Mouse (Mus musculus) 416B (cell line): ENCODE measurements around the gene Coa6.

Experiments
- DNase-seq: peaks from one replicate; pipeline ENCODE4 v3.0.0; 2011; ENCODE audit warnings: low read depth

Coa6 gene

GRCm38 (mm10) chr8:126422174-126422919 lies at the start of gene Coa6:
Gene Coa6, plus strand, starts transcription at chr8:126422515.
- DNase-seq: peak; percentile 97

- peak; percentile 12 for DNase-seq
These were observed 42.7 kb upstream of the Coa6 start for GRCm38 (mm10) chr8:126379580-126379979.

- DNase-seq: no peak
These were observed 42.2 kb upstream of the Coa6 start for GRCm38 (mm10) chr8:126380141-126380540.

GRCm38 (mm10) chr8:126381299-126381698 lies 41.0 kb upstream of the Coa6 start:
- no peak for DNase-seq

GRCm38 (mm10) chr8:126382216-126382615 lies 40.1 kb upstream of the Coa6 start:
- no peak for DNase-seq

GRCm38 (mm10) chr8:126382749-126383148 lies 39.6 kb upstream of the Coa6 start:
- DNase-seq: peak; percentile 41

- peak; percentile 63 for DNase-seq
These were observed 34.7 kb upstream of the Coa6 start for GRCm38 (mm10) chr8:126387566-126387965.

GRCm38 (mm10) chr8:126391541-126391940 lies 30.8 kb upstream of the Coa6 start:
- DNase-seq: no peak

- DNase-seq: no peak
These were observed 26.9 kb upstream of the Coa6 start for GRCm38 (mm10) chr8:126395386-126395785.

GRCm38 (mm10) chr8:126395917-126396316 lies 26.4 kb upstream of the Coa6 start:
- DNase-seq: no peak

- DNase-seq: no peak
These were observed 24.0 kb upstream of the Coa6 start for GRCm38 (mm10) chr8:126398349-126398748.

- peak; percentile 33 for DNase-seq
These were observed 17.8 kb upstream of the Coa6 start for GRCm38 (mm10) chr8:126404550-126404949.

- no peak for DNase-seq
These were observed 17.3 kb upstream of the Coa6 start for GRCm38 (mm10) chr8:126405030-126405429.

GRCm38 (mm10) chr8:126420834-126421233 lies 1.5 kb upstream of the Coa6 start:
- peak; percentile 61 for DNase-seq

GRCm38 (mm10) chr8:126422920-126423300 lies 595 bp downstream of the Coa6 start:
- DNase-seq: peak; percentile 45

- no peak for DNase-seq
These were observed 1.8 kb downstream of the Coa6 start for GRCm38 (mm10) chr8:126424163-126424562.

- no peak for DNase-seq
These were observed 2.6 kb downstream of the Coa6 start for GRCm38 (mm10) chr8:126424946-126425345.

GRCm38 (mm10) chr8:126429635-126430034 lies 7.3 kb downstream of the Coa6 start:
- no peak for DNase-seq

GRCm38 (mm10) chr8:126433827-126434226 lies 11.5 kb downstream of the Coa6 start:
- DNase-seq: peak; percentile 48

GRCm38 (mm10) chr8:126438937-126439336 lies 16.6 kb downstream of the Coa6 start:
- no peak for DNase-seq

- no peak for DNase-seq
These were observed 28.8 kb downstream of the Coa6 start for GRCm38 (mm10) chr8:126451158-126451557.

- no peak for DNase-seq
These were observed 33.1 kb downstream of the Coa6 start for GRCm38 (mm10) chr8:126455383-126455782.

- peak; percentile 46 for DNase-seq
These were observed 38.0 kb downstream of the Coa6 start for GRCm38 (mm10) chr8:126460274-126460673.

GRCm38 (mm10) chr8:126461735-126462134 lies 39.4 kb downstream of the Coa6 start:
- DNase-seq: no peak
